13 mouse cellular contexts compared by ENCODE assay signal in genomic region chr10:37211305-37211704, GRCm38 (mm10).
"Had no signal": no experiment of that assay in that cellular context is flagged by ENCODE, and none has a peak within 500 bp of the region (broad histone marks: within the 10 kb centered on the region; RNA-seq: fewer than 3 reads in every experiment).

No protein-coding gene starts in this region.

- H3K9me3 ChIP-seq: liver, embryonic 13.5 days had no signal

- H3K4me3 ChIP-seq: layer of hippocampus, adult 2 months; liver, embryonic 13.5 days; megakaryocyte, embryonic 14.5 days had no signal

- H3K27me3 ChIP-seq: liver, embryonic 13.5 days; megakaryocyte, embryonic 14.5 days had no signal

- H3K36me3 ChIP-seq: liver, embryonic 13.5 days had no signal

- H3K27ac ChIP-seq: kidney, postnatal 0 days; layer of hippocampus, adult 2 months; liver, embryonic 13.5 days; macrophage had no signal

- DNase-seq: kidney, postnatal 25 days; layer of hippocampus, adult 9-11 months; liver, embryonic 13.5 days; lung, embryonic 14.5 days; midbrain, embryonic 14.5 days; thymus, adult 2 months; thymus, postnatal 14 days; thymus, postnatal 4 days had no signal

- H3K9ac ChIP-seq: liver, embryonic 13.5 days; lung, embryonic 14.5 days had no signal

- ATAC-seq: lung, postnatal 0 days had no signal
